Mouse (Mus musculus): ENCODE data around the gene Serpina6. TPM values are rescaled to one million over a fixed set of nuclear protein-coding genes. Genes with fewer than 3 reads are reported as not detected.

Serpina6 gene
- polyA plus RNA-seq, 1 experiment from 2014 or later, result 410 TPM

DNA sequence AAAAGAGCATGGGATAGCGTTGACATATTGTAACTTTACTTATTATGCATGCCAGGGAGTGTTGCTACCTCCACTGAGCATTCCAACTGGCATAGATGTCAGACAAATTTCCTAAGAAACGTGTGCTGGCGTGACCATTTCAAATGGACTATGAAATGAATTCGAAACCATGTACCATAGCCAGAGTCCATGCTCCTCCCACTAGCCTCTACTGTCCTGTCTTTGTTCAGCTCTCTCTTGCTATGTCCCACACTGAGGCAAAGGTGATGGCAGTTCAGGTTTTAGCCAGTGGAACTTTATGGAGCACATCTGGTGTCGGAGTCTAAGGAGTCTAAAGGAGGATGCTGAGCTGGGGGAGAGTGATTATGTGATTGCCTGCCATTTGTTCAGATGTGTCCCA is 3.1 kb upstream of the Serpina6 start:
- Histone ChIP-seq H3K27me3 (ENCODE audit: insufficient read depth, low read length) (no peaks in the 10 kb centered on the region), H3K4me1 (replicated peaks; ENCODE audit: insufficient read depth, low read length) (no peaks in the 10 kb centered on the region), H3K4me2 (ENCODE audit: low read length) (no peak overlapping the region), H3K4me3 (replicated peaks; ENCODE audit: low read depth, low read length) (no peak overlapping the region), H3K27ac (no peak overlapping the region), H3K9ac (ENCODE audit: low read depth, low read length) (no peak overlapping the region), H3K9me3 (replicated peaks; ENCODE audit: low read length) (no peaks in the 10 kb centered on the region), H3K36me3 (ENCODE audit: insufficient read depth, low read length) (no peaks in the 10 kb centered on the region)
- DNase-seq (ENCODE audit: low spot score) (no peak), ATAC-seq (replicated peaks; ENCODE audit: low FRiP score, low read depth) (no peak; the same call in 1 of the 2 replicates)
- WGBS, result 68% methylated on average over 5 of the region's 5 CpGs
- no peak for TF ChIP-seq CTCF (IDR thresholded peaks at IDR 0.05; ENCODE audit: low read depth)

DNA sequence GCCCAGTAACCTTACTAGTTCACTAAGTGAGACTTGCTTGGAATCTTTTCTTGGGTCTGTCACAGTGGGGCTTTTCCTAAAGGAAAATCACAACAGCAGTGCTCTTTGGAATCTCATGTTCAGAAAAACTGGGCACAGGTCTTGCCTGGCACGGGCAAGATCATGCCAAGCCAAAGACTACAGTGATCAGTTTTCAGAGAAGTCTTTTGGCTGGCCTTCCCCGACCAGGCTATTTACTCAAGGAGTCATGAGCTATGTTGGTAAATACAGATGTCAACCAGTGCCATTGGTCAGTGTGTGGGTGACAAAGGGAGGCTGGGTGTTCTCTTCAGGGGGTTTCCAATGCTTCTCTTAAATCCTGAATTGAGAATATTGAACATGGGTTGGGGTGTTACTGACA is 2.2 kb upstream of the Serpina6 start:
- Histone ChIP-seq H3K36me3 (ENCODE audit: insufficient read depth, low read length) (no peaks in the 10 kb centered on the region), H3K9ac (ENCODE audit: low read depth, low read length) (no peak overlapping the region), H3K27me3 (ENCODE audit: insufficient read depth, low read length) (no peaks in the 10 kb centered on the region), H3K27ac (no peak overlapping the region), H3K4me3 (replicated peaks; ENCODE audit: low read depth, low read length) (no peak overlapping the region), H3K4me1 (replicated peaks; ENCODE audit: insufficient read depth, low read length) (no peaks in the 10 kb centered on the region), H3K4me2 (ENCODE audit: low read length) (no peak overlapping the region), H3K9me3 (replicated peaks; ENCODE audit: low read length) (no peaks in the 10 kb centered on the region)
- WGBS, result 82% methylated on average over 2 of the region's 2 CpGs
- no peak for TF ChIP-seq CTCF (IDR thresholded peaks at IDR 0.05; ENCODE audit: low read depth)
- ATAC-seq (replicated peaks; ENCODE audit: low FRiP score, low read depth) (no peak), DNase-seq (ENCODE audit: low spot score) (no peak)

DNA sequence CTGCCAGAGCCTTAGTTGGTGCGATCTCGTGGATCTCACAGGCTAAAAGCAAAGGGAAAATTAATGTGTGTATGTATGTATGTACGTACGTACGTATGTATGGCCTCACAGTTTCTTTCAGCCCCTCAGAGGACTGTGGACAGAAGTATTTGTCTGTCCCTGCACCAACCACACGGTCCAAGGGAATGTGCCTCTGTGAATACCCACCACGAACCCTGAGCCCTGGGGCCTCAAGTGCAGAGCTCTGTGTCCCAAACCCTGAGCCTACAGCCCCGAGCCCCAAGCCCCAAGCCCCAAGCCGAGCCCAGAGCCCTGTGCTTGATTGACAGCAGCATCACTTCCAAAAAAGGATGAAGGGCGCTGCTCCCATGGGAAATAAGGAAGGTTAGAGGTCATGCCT is 979 bp upstream of the Serpina6 start:
- Histone ChIP-seq H3K4me3 (replicated peaks; ENCODE audit: low read depth, low read length) (no peak overlapping the region), H3K9ac (ENCODE audit: low read depth, low read length) (no peak overlapping the region), H3K9me3 (replicated peaks; ENCODE audit: low read length) (no peaks in the 10 kb centered on the region), H3K36me3 (ENCODE audit: insufficient read depth, low read length) (no peaks in the 10 kb centered on the region), H3K4me1 (replicated peaks; ENCODE audit: insufficient read depth, low read length) (no peaks in the 10 kb centered on the region), H3K27ac (no peak overlapping the region), H3K27me3 (ENCODE audit: insufficient read depth, low read length) (no peaks in the 10 kb centered on the region), H3K4me2 (ENCODE audit: low read length) (no peak overlapping the region)
- no peak for DNase-seq (ENCODE audit: low spot score)
- no peak for TF ChIP-seq CTCF (IDR thresholded peaks at IDR 0.05; ENCODE audit: low read depth)
- WGBS, result 80% methylated on average over 10 of the region's 10 CpGs
- ATAC-seq (replicated peaks; ENCODE audit: low FRiP score, low read depth), result no peak

DNA sequence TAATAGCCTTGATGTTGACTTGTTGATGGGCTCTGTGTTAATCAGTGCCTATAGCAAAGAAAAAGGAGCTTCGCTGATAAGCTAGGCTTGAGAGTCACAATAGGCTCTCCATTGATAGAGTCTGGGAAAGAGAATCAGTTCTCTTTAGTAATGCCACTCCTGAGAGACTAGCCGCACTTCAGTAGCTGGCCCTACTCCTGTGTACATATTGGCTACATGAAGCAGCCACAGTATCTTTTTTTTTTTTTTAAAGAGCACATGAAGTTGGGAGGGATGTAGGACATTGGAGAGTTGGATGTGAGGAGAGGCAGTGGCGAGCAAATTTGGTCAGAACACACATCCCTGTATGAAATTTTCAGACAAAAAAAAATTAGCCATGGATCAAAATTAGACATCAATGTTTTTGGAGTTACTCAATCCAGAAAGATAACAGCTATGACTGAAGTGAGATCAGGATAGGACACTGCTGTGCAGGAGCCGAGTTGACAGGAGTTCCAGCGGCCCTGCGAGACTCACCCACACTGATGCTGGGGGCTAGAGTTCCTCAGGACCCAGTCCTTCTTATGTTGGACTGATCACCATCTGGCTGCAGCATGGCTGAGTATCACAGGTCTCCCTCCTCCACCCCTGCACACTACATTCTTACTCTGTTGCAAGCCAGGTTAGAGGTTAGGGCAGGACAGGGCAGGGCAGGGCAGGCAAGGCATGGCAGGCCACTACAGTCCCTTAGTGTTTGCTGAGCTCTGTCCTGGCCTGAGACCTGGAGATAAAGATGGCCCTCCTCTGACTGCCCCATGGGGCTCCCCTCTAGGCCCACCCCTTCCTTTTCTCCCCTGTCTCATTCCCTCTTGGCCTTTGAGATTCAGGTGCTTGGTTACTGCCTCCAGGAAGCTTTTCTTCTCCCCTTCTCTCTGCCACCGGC is 1.6 kb downstream of the Serpina6 start:
- Histone ChIP-seq H3K27ac (no peak overlapping the region), H3K4me2 (ENCODE audit: low read length) (no peak overlapping the region), H3K9ac (ENCODE audit: low read depth, low read length) (no peak overlapping the region), H3K4me3 (replicated peaks; ENCODE audit: low read depth, low read length) (no peak overlapping the region), H3K36me3 (ENCODE audit: insufficient read depth, low read length) (no peaks in the 10 kb centered on the region), H3K4me1 (replicated peaks; ENCODE audit: insufficient read depth, low read length) (no peaks in the 10 kb centered on the region), H3K27me3 (ENCODE audit: insufficient read depth, low read length) (no peaks in the 10 kb centered on the region), H3K9me3 (replicated peaks; ENCODE audit: low read length) (no peaks in the 10 kb centered on the region)
- no peak for TF ChIP-seq CTCF (IDR thresholded peaks at IDR 0.05; ENCODE audit: low read depth)
- DNase-seq (ENCODE audit: low spot score), result no peak
- ATAC-seq (replicated peaks; ENCODE audit: low FRiP score, low read depth), result no peak
- WGBS, result 86% methylated on average over 7 of the region's 7 CpGs

DNA sequence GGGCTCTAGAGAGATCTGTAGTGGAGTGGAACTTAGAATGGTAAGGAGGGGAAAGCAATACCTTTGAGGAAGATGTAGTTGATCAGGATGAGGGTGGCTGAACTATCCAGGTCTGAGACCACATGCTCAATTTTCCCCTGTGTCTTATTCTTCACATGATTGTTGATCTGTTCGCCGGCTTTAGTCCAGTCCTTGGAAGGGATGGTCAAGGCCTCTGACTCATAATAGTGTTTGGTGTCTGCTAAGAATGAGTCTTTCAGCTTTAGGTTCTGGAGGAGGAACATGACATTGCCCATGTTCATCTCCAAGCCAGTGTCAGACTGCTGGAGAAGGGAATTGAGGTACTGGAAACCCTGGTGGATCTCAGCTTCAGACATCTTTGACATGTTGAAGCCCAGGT is 3.2 kb downstream of the Serpina6 start:
- Histone ChIP-seq H3K9ac (ENCODE audit: low read depth, low read length) (no peak overlapping the region), H3K4me1 (replicated peaks; ENCODE audit: insufficient read depth, low read length) (no peaks in the 10 kb centered on the region), H3K27me3 (ENCODE audit: insufficient read depth, low read length) (no peaks in the 10 kb centered on the region), H3K4me2 (ENCODE audit: low read length) (no peak overlapping the region), H3K4me3 (replicated peaks; ENCODE audit: low read depth, low read length) (no peak overlapping the region), H3K9me3 (replicated peaks; ENCODE audit: low read length) (no peaks in the 10 kb centered on the region), H3K27ac (no peak overlapping the region), H3K36me3 (ENCODE audit: insufficient read depth, low read length) (no peaks in the 10 kb centered on the region)
- DNase-seq (ENCODE audit: low spot score) (no peak), ATAC-seq (replicated peaks; ENCODE audit: low FRiP score, low read depth) (no peak)
- 96% methylated on average over 2 of the region's 2 CpGs for WGBS
- TF ChIP-seq CTCF (IDR thresholded peaks at IDR 0.05; ENCODE audit: low read depth), result no peak

DNA sequence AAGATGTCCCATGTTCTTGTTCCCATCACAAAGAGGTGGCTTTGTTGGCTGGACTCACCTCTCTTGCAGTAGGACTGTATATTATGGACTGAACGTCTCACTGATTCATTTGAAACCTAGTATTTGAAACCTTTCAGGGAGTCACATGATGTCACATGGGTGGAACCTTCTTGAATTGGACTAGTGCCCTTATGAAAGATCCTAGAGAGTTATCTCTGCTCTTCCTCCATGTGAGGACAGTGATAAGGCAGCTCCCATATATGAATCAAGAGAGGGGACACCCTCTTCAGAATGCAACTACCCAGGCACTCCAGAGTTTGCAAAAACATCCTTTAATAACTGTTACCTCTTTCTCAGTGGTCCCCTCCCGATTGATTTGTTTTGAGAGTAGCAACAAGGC is 10.7 kb downstream of the Serpina6 start:
- no peaks in the 10 kb centered on the region for H3K27me3 ChIP-seq (ENCODE audit: insufficient read depth, low read length)
- TF ChIP-seq CTCF (IDR thresholded peaks at IDR 0.05; ENCODE audit: low read depth), result no peak
- no peak overlapping the region for H3K4me3 ChIP-seq (replicated peaks; ENCODE audit: low read depth, low read length)
- no peaks in the 10 kb centered on the region for H3K36me3 ChIP-seq (ENCODE audit: insufficient read depth, low read length)
- H3K9me3 ChIP-seq (replicated peaks; ENCODE audit: low read length), result no peaks in the 10 kb centered on the region
- no peaks in the 10 kb centered on the region for H3K4me1 ChIP-seq (replicated peaks; ENCODE audit: insufficient read depth, low read length)
- DNase-seq (ENCODE audit: low spot score), result no peak
- ATAC-seq (replicated peaks; ENCODE audit: low FRiP score, low read depth), result no peak
- no peak overlapping the region for H3K4me2 ChIP-seq (ENCODE audit: low read length)
- H3K27ac ChIP-seq, result no peak overlapping the region
- 79% methylated on average over 2 of the region's 2 CpGs for WGBS
- no peak overlapping the region for H3K9ac ChIP-seq (ENCODE audit: low read depth, low read length)
